Mouse (Mus musculus): ENCODE results near the gene Igfbp1. TPM values are rescaled to one million over a fixed set of nuclear protein-coding genes. Genes with fewer than 3 reads are reported as not detected.

The Igfbp1 gene
- polyA plus RNA-seq (2015; fragmentation: Nextera tagmentation; extraction: Ambion mirVana): 0.35 and 0.86 TPM in 2 replicates

GRCm38 (mm10) chr11:7197491-7197941 is at the start of gene Igfbp1:
Gene Igfbp1 (plus strand): TSS chr11:7197782.

GRCm38 (mm10) chr11:7188469-7188868 is 9.1 kb upstream of the Igfbp1 start, which contains the start of gene Gm11985:
Gene Gm11985 (minus strand): TSS chr11:7188569.

GRCm38 (mm10) chr11:7213501-7214341 is 16.1 kb downstream of the Igfbp1 start, which contains the start of gene Igfbp3:
Gene Igfbp3 (minus strand): TSS chr11:7213923.

Other genes with a start within 250 kb of the Igfbp1 start
- gene Adcy1, start 134.3 kb upstream of the Igfbp1 start, polyA plus RNA-seq (2015; fragmentation: Nextera tagmentation; extraction: Ambion mirVana): 0.27 and 0.37 TPM in 2 replicates
- gene Gm11985, start 9.2 kb upstream of the Igfbp1 start, polyA plus RNA-seq (2015; fragmentation: Nextera tagmentation; extraction: Ambion mirVana): not detected in 2 replicates
- 77.3 and 90.9 TPM in 2 replicates for gene Igfbp3, start 16.1 kb downstream of the Igfbp1 start, polyA plus RNA-seq (2015; fragmentation: Nextera tagmentation; extraction: Ambion mirVana)